Mouse (Mus musculus) forebrain, embryonic 14.5 days (tissue): ENCODE measurements around the gene Tctn3. TPM values are rescaled to one million over a fixed set of nuclear protein-coding genes. Genes with fewer than 3 reads are reported as not detected.
"Not testable (repeated sequence)": the region's sequence is repeated elsewhere in the genome, so short reads cannot be mapped to it uniquely, and the experiment has no call there.

Experiments
- ATAC-seq: fragments of 200-750 bp; cut with Nextera tagmentation; 2 replicates; pipeline ENCODE4 v1.8.0; 2017; ENCODE audit warnings: mild to moderate bottlenecking, moderate library complexity
- DNase-seq: peaks from one replicate; pipeline ENCODE4 v3.0.0-alpha.2; 2015; ENCODE audit warnings: low spot score
- H3K27ac ChIP-seq: fragments of 300-500 bp; sonication (generic); 2 replicates; pipeline ENCODE4 v1.5.1; 2014; ENCODE audit warnings: low read depth, mild to moderate bottlenecking, control low read depth, low read length, moderate library complexity
- H3K27me3 ChIP-seq: fragments of 300-500 bp; sonication (generic); replicated peaks from 2 replicates; pipeline ENCODE4 v1.6.1; 2014; ENCODE audit warnings: low read length, control low read depth, mixed read lengths; ENCODE audit not compliant: control insufficient read depth, insufficient read depth
- H3K36me3 ChIP-seq: fragments of 300-500 bp; sonication (generic); 2 replicates; pipeline ENCODE4 v1.6.1; 2014; ENCODE audit warnings: low read length, control low read depth; ENCODE audit not compliant: control insufficient read depth, insufficient read depth
- H3K4me1 ChIP-seq: fragments of 300-500 bp; sonication (generic); 2 replicates; pipeline ENCODE4 v1.6.1; 2014; ENCODE audit warnings: antibody characterized with exemption, low read length, control low read depth; ENCODE audit not compliant: control insufficient read depth, insufficient read depth
- H3K4me2 ChIP-seq: fragments of 300-500 bp; sonication (generic); 2 replicates; pipeline ENCODE4 v1.6.1; 2014; ENCODE audit warnings: mild to moderate bottlenecking, control low read depth, low read length
- H3K4me3 ChIP-seq: fragments of 300-500 bp; sonication (generic); 2 replicates; pipeline ENCODE4 v1.5.1; 2014; ENCODE audit warnings: low read depth, low read length, control low read depth
- H3K9ac ChIP-seq: fragments of 300-500 bp; sonication (generic); 2 replicates; pipeline ENCODE4 v1.6.1; 2014; ENCODE audit warnings: mild to moderate bottlenecking, low read length, control low read depth, moderate library complexity
- H3K9me3 ChIP-seq: fragments of 300-500 bp; sonication (generic); replicated peaks from 2 replicates; pipeline ENCODE4 v1.6.1; 2016; ENCODE audit warnings: low read length, control low read depth, mixed read lengths; ENCODE audit not compliant: control insufficient read depth
- WGBS: fragments of 180-500 bp; shearing (Covaris S2); extraction: QIAGEN DNeasy Blood & Tissue Kit; methylation state at CpG from one replicate; pipeline ENCODE4 v1.1.7; 2014; 5-methylcytosine and 5-hydroxymethylcytosine counted together
- polyA plus RNA-seq: library from polyadenylated mRNA; unstranded; fragments of >200 nt; fragmentation: Nextera tagmentation; extraction: Ambion mirVana; gene quantifications from 2 replicates; pipeline ENCODE4 v1.2.1, GENCODE M21; 2014

Gene Tctn3
- polyA plus RNA-seq, 1 experiment from 2014 or later = 9.3 TPM

DNA sequence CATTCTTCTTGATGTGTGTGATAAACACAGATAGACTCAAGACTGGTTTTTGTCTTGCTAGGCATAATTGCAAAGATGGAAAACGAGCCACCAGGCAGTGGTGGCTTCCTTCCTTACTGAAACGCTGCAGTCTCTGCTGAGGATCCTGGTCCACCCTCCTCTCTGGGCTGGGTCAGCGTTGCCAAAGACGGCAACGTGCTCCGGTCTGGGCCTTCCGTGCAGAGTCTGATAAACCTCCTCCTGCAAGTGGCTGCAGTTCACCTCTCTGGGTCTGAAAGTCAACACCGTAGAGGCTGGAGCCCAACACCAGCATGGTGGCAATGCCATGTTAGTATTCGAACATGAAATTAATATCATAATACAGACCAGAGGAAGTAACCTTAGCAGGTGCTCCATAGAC is 6.8 kb downstream of the Tctn3 start:
- WGBS = 92% methylated on average over 9 of the region's 9 CpGs
- ATAC-seq (no peak), DNase-seq (no peak)
- H3K4me3 ChIP-seq = no peak overlapping the region
- H3K9me3 ChIP-seq = no peaks in the 10 kb centered on the region
- H3K9ac ChIP-seq = no peak overlapping the region
- H3K27me3 ChIP-seq = no peaks in the 10 kb centered on the region
- no peak overlapping the region for H3K27ac ChIP-seq
- H3K36me3 ChIP-seq = peaks cover 58% of the 10 kb centered on the region
- no peaks in the 10 kb centered on the region for H3K4me1 ChIP-seq
- no peak overlapping the region for H3K4me2 ChIP-seq

DNA sequence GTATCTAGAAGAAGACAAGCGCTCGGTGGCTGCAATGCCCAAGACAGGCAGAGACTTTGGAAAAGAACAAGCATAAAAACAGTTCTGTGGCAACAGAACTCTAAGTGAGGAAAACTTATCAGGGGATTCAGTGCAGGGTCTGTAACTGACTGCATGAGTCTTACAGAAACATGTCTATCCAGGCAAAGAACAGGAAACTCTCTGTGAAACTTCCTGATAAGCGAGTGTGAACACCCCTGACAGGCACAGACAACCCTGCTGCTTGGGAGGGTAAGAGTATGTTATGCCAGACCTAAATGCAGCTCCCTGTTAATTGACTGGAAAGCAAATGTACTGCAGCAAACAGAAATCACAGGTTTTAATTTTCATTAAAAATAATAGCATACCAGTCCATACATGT is 10.2 kb downstream of the Tctn3 start:
- Histone ChIP-seq H3K9me3 (no peaks in the 10 kb centered on the region), H3K4me1 (no peaks in the 10 kb centered on the region), H3K4me2 (no peak overlapping the region), H3K36me3 (peaks cover 40% of the 10 kb centered on the region), H3K27me3 (no peaks in the 10 kb centered on the region), H3K4me3 (no peak overlapping the region), H3K27ac (no peak overlapping the region), H3K9ac (no peak overlapping the region)
- ATAC-seq (no peak), DNase-seq (no peak)
- 93% methylated on average over 3 of the region's 3 CpGs for WGBS

DNA sequence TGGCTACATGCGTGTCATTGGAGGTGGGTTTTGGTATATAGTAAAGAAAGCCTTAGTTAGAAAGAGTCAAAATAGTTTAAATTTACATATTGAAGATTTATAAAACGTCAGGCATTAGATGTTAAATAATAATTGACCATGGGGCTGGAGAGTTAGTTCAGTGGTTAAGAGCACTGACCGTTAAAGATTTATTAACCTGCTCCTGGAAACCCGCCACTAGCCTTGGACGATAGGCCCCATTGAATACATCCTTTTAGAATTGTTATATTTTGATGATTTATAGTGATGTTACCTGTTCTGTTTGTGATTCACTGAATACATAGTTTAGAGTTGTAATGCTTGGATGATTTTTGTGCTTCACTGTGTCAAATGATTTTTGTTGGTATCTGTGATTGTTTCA is 11.2 kb downstream of the Tctn3 start:
- not testable (repeated sequence) for DNase-seq
- WGBS = 93% methylated on average over 5 of the region's 5 CpGs

DNA sequence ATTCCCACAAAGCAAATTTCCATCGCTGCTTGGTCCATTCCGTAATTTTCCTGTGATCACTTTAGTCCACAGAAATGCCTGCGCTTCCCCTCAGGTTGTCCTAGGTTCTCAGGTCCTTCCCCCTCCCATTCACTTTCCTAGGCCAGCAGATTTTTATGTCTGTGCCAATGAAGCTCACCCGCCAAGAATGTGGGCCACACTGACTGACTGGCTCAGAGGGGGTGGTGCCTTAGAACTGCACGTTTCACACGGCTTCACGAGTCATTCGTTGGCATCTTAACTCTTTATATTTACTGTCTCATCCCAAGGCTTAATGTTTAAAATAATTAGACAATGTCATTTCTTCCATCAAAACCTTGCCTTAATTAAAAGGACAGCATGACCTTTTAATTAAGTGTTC is 16.2 kb downstream of the Tctn3 start:
- Histone ChIP-seq H3K4me3 (no peak overlapping the region), H3K9me3 (no peaks in the 10 kb centered on the region), H3K4me2 (no peak overlapping the region), H3K27ac (no peak overlapping the region), H3K36me3 (peaks cover 22% of the 10 kb centered on the region), H3K27me3 (no peaks in the 10 kb centered on the region), H3K4me1 (no peaks in the 10 kb centered on the region), H3K9ac (no peak overlapping the region)
- DNase-seq (no peak), ATAC-seq (no peak)
- WGBS = 83% methylated on average over 8 of the region's 8 CpGs

More for the DNA sequence above, 11.2 kb downstream of the Tctn3 start:
- H3K4me3 ChIP-seq, H3K27me3 ChIP-seq, H3K4me2 ChIP-seq, ATAC-seq, H3K27ac ChIP-seq, H3K9me3 ChIP-seq, H3K9ac ChIP-seq, H3K4me1 ChIP-seq: not testable (repeated sequence)
- H3K36me3 ChIP-seq = peaks cover 37% of the 10 kb centered on the region

DNA sequence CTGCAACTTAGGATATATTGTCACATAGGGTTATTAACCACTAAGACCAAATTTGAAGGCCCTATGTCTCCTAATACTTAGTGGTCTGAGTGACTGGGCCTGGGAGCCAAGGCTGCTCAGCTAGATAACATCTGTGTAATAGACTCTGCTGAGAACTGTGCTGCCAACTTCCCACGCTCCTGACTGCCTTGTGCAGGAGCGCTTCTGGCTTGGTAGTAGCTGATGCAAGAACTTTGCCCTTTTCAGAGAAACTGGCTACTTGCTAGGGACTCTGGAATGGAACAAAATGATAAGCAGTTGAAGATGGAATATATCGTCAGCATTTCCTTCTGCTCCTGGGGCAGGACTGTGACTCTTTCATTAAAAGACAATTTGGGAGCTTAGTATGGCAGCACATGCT is 16.8 kb downstream of the Tctn3 start:
- H3K27me3 ChIP-seq = no peaks in the 10 kb centered on the region
- H3K27ac ChIP-seq = no peak overlapping the region
- peaks cover 22% of the 10 kb centered on the region for H3K36me3 ChIP-seq
- WGBS = 94% methylated on average over 3 of the region's 3 CpGs
- H3K9me3 ChIP-seq = no peaks in the 10 kb centered on the region
- ATAC-seq = no peak
- no peak overlapping the region for H3K9ac ChIP-seq
- no peaks in the 10 kb centered on the region for H3K4me1 ChIP-seq
- no peak overlapping the region for H3K4me3 ChIP-seq
- DNase-seq = no peak
- no peak overlapping the region for H3K4me2 ChIP-seq

DNA sequence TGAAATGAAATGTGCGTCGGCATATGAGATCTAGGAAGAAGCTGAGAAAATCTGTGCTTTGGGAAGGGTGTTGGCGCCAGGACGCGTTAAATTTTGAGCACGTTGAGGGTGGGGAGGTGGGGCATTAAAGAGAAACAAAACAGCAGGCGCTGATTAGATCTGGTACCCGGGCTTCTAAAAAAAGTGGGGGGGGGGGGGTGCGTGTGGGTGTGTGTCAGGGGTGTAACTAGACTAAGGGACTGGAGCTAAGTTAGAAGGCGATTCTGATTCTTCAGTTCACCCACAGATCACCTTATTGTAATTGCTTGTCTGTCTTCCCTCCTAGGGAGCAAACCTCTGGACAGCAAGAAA is 22.5 kb downstream of the Tctn3 start:
- 0 out of 2 replicates have a peak, but pooled peaks have one; percentile 0 for ATAC-seq
- DNase-seq = no peak
- WGBS = under 1% methylated on average over 9 of the region's 10 CpGs

DNA sequence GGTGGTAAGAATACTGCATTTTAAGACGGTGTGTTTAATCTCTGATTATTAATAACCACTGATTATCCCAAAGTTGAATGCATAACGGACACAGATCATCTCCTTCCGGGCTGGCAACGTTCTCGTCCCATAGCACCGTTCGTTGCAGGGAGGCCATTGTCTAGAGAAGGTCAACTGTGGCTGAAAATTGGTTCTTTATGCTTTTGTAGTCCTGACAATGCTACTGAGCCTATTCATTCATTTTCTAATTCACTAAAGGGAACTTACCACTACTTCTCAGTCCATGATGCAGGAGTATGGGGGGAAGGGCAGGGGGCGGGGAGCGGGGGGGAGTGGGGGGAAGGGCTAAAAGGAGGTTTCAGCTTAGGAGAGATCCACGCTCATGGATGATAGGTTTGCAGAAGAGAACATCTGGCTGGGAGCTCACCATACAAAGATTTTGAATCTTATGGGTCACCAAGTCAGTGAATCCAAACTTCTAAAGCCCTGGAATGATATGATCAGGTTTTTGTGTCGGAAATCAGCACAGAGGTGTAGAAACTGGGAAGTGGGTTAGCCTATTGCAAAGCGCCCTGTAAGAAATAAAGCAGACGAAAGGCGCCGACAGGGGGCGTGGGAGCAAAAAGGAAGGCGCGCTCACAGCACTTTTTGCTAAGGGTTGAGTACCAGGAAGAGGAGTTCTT is 23.0 kb downstream of the Tctn3 start:
- H3K4me2 ChIP-seq = peak overlapping the region; percentile 83

More for the DNA sequence above, 22.5 kb downstream of the Tctn3 start:
- Histone ChIP-seq H3K4me3 (peak overlapping the region; percentile 86), H3K4me2 (peak overlapping the region; percentile 83), H3K36me3 (peaks cover 5% of the 10 kb centered on the region), H3K9ac (peak overlapping the region; percentile 56), H3K9me3 (no peaks in the 10 kb centered on the region), H3K27ac (peak overlapping the region; percentile 44; the same call in 1 of the 2 replicates), H3K4me1 (peaks cover 11% of the 10 kb centered on the region), H3K27me3 (no peaks in the 10 kb centered on the region)

DNA sequence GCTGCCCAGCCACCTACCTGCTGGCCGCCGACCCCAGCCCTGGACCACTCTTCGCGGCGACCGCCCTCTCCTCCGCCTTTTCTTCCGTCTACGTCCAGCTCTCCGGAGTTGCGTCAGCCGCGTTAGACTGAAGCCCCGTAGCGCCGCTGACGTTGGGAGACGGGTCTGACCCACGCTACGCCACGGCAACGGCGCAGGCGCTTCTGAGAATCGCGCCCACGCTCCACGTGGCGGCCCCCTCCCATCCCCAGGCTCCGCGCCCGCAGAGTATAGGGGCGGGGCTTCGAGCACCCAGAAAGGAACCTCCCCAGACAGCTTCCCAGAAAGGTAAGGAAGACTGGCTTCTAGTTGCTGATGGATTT is 23.8 kb downstream of the Tctn3 start, which contains the start of gene Aldh18a1:
Aldh18a1 (minus strand) TSS at position 171 of the 362 bp plus-strand sequence.
- H3K4me3 ChIP-seq = peak within 1 kb of the TSS; percentile 86
- peak; percentile 96 for ATAC-seq
- no peaks in the 10 kb centered on the region for H3K9me3 ChIP-seq
- H3K36me3 ChIP-seq = peaks cover 15% of the 10 kb centered on the region
- no peaks in the 10 kb centered on the region for H3K27me3 ChIP-seq
- H3K4me1 ChIP-seq = peaks cover 11% of the 10 kb centered on the region
- WGBS = under 1% methylated on average over 34 of the region's 34 CpGs
- peak within 1 kb of the TSS; percentile 69 for H3K27ac ChIP-seq
- peak within 1 kb of the TSS; percentile 83 for H3K4me2 ChIP-seq
- DNase-seq = peak; percentile 97
- peak within 1 kb of the TSS; percentile 82 for H3K9ac ChIP-seq

More for the DNA sequence above, 23.0 kb downstream of the Tctn3 start:
- Histone ChIP-seq H3K27me3 (no peaks in the 10 kb centered on the region), H3K9ac (peak overlapping the region; percentile 56), H3K4me1 (peaks cover 11% of the 10 kb centered on the region), H3K4me3 (peak overlapping the region; percentile 86), H3K27ac (peak overlapping the region; percentile 61; the same call in 1 of the 2 replicates), H3K36me3 (peaks cover 7% of the 10 kb centered on the region), H3K9me3 (no peaks in the 10 kb centered on the region)
- ATAC-seq = peak; percentile 70
- WGBS = 4% methylated on average over 18 of the region's 18 CpGs
- DNase-seq = peak; percentile 96

DNA sequence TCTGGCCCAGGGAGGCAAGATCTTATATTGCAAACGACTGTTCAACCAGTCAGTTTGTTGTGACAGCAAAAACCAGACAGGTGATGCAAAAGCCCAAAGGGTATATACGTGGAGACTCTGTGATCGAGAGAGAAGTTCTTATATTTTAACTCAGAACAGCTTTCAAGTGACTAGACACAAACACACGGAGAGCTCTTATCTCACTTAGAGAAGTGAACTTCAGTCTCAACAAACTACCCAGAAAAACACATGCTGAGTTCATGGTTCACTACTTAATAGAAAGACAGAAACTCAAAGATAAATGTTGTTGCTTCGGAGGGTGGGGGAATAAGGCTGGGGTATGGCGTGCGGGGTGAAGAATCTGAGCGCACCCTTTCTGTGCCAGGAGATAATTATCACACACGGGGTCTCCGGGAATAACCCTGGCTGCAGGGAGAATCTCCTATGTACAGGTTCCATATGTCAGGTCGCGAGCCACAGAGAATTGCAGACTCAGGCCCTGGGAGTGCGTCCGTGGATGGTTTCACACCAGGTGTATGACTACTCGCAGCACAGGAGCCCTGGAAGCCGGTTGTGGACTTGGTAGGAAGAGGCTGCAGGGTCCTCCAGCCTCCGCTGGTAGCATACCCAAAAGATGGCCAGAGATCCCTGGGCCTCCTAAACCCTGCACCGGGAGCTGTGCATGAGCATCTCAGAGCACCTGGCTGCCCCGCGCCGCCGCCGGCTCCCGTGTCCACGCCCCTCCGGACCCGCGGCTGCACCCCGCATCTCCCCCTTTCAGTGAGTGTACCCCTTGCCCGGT is 24.3 kb downstream of the Tctn3 start:
- Histone ChIP-seq H3K4me1 (peaks cover 11% of the 10 kb centered on the region), H3K27me3 (no peaks in the 10 kb centered on the region), H3K4me3 (peak overlapping the region; percentile 86), H3K4me2 (peak overlapping the region; percentile 83), H3K9me3 (no peaks in the 10 kb centered on the region), H3K27ac (peak overlapping the region; percentile 69), H3K36me3 (peaks cover 20% of the 10 kb centered on the region), H3K9ac (peak overlapping the region; percentile 82)
- WGBS = 3% methylated on average over 30 of the region's 30 CpGs
- peak; percentile 62 for ATAC-seq
- DNase-seq = peak; percentile 22
